Mouse (Mus musculus) lung, postnatal 36 days (tissue): ENCODE results near the gene Olfr76.
A peak's percentile ranks its signal among the peaks of the same experiment; 100 is the strongest.
"Not testable (repeated sequence)": the region's sequence is repeated elsewhere in the genome, so short reads cannot be mapped to it uniquely, and the experiment has no call there.

Experiments
- DNase-seq: peaks from one replicate; pipeline ENCODE4 v3.0.0; 2022; ENCODE audit warnings: mixed read lengths

The Olfr76 gene

DNA sequence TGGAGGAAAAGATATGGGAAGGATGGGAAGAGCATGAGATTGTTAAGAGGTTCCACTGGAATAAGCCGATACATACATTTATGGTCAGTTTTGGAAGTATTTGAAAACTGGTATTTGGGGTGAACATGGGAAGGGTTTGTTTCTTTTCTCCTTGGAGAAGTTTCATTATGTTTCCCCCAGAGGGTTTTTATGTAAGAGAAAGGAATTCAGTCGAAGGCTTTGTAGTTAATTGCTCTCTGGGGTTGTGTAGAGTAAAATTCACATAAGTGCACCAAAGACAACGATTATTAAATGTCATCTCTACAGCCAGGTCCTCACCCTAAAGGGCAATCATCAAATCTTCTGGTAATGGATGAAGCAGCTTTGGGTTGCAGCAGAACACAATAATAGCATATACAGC is at the start of gene Olfr76:
TSS of gene Olfr76 (minus strand) at position 101 of the 400 bp plus-strand sequence.
- no peak for DNase-seq

DNA sequence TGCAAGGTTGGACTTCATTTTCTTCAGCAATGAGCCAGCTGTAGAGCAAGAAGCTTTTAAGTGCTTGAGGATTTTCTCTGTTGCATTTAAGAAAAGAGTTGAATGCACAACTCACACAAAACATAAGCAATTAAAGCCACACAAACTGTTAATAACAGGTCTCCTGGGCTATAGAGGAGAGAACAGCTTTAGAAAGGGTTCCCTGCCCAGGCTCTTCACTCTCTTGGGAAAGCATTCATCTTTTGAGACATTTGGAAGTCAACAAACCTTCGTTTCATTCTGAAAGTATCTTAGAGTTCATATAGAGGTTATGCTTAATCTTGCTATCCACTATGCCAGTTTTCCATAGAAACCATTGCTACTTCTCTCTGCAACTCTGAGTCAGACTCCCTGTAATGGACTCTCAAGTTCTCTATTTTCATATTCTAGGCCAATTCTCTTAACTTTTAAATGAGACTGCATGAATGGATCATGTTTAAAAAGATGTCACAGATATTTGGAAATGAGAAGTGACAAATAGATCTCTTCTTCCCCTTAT is 47.1 kb upstream of the Olfr76 start, which contains the start of gene Olfr1555-ps1:
TSS of gene Olfr1555-ps1 (minus strand) at position 51 of the 538 bp plus-strand sequence.
- DNase-seq: not testable (repeated sequence)

- DNase-seq: no peak
Observed at GRCm38 (mm10) chr19:12145452-12145851, 22.4 kb upstream of the Olfr76 start.

DNA sequence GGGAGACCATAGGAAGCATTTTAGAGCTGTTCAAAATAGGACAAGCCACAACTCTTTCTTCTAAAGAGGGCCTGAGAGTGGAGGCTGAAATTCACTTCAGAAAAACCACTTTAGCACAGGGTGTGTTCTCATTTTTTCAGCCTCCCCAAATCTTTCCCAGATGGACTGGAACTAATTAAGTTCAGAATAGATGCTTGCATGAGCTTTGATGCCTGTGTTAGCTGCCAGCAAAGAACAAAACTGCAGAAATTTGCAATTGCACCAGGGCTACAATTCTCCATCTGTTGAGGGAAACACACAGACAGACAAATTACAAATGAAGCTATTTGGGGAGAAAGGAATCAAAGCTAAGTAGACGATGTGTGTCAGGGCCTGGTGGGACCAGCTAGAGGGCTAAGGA is 20.4 kb upstream of the Olfr76 start:
- DNase-seq: no peak

- DNase-seq: peak; percentile 20
Observed at GRCm38 (mm10) chr19:12134289-12134688, 11.3 kb upstream of the Olfr76 start.

GRCm38 (mm10) chr19:12116464-12116863 is 6.5 kb downstream of the Olfr76 start:
- DNase-seq: no peak

DNA sequence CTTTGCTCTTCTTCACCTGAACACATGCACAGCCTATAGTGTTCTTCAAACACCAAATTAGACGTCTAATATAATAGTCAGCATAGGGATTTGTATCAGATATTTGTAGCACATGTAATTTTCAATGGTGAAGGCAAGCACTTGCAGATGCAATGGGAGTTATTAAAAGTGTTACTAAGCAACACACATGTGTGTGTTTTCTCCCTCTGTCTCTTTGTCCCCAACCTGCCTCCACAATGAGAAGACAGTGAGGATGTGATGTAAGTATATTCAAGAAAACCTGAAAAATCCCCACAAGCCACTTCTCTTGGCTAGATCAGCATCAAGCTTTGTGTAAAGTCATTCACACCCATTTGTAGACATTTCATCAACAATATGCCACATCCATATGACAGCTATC is 7.2 kb downstream of the Olfr76 start, which contains the start of gene Olfr1428:
TSS of gene Olfr1428 (minus strand) at position 101 of the 400 bp plus-strand sequence.
- no peak for DNase-seq

DNA sequence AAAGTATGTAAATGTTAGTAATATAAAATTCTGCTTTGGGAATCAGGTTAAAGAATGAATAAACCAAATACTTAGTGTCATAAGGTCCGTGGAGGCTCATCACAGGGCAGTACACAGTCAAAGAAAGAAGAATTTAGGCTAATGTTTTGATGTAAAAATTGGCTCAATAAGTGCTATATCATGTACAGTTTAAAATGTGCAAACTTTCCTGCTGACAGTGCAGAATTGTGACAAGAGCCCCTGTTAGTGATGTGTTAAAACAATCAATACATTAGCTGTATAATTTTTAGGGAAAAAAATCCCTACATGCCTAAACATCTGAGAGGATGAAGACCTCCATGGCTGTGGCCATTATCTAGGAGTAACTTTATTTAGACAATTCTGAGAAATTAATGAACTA is 9.2 kb downstream of the Olfr76 start:
- DNase-seq: no peak

- DNase-seq: no peak
Observed at GRCm38 (mm10) chr19:12104541-12104940, 18.5 kb downstream of the Olfr76 start.

- no peak for DNase-seq
Observed at GRCm38 (mm10) chr19:12103234-12103633, 19.8 kb downstream of the Olfr76 start, which contains the start of gene Olfr1427. Gene Olfr1427, minus strand, starts transcription at chr19:12103334.

DNA sequence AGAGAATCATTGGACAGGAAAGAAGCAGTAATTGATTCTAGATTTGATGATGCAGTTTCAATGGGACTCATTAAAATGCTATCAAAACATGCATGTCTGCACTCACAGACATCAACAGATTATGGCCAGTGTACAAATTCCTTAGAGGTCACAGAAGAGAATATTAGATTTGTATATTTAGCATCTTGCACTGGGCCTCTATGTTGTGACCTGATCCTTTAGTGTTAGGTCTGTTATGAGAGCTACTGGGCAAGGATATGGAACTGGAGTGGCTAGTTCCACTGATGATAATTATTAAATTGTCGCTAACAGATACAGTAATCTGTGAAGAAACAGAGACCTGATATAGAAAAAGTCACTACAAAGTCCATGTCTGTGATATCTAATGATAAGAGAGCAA is 31.1 kb downstream of the Olfr76 start, which contains the start of gene Olfr1426:
TSS of gene Olfr1426 (minus strand) at position 101 of the 400 bp plus-strand sequence.
- no peak for DNase-seq

GRCm38 (mm10) chr19:12077631-12078030 is 45.4 kb downstream of the Olfr76 start, which contains the start of gene Olfr1425:
Gene Olfr1425, minus strand, starts transcription at chr19:12077731.
- DNase-seq: not testable (repeated sequence)

DNA sequence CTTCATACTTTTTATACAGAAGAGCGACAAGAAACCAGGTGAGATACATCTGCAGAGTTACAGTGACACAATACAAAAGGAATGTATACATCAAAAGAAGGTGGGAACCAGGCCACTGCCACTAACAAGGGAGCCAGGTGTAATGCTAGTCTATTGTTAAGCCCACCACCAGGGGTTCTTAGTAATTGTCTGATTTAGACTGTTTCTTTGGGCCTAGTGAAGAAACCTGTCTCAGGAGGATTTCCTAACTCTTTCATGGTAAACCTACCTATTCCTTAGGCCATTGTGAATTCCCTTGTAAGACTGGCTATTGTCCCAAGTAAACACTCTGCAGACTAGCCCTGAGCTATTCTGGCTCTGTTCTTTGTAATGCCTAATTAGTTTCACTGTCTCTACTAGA is 53.5 kb downstream of the Olfr76 start:
- DNase-seq: not testable (repeated sequence)
